Mouse (Mus musculus): ENCODE data around the gene Sertad1.

DNA sequence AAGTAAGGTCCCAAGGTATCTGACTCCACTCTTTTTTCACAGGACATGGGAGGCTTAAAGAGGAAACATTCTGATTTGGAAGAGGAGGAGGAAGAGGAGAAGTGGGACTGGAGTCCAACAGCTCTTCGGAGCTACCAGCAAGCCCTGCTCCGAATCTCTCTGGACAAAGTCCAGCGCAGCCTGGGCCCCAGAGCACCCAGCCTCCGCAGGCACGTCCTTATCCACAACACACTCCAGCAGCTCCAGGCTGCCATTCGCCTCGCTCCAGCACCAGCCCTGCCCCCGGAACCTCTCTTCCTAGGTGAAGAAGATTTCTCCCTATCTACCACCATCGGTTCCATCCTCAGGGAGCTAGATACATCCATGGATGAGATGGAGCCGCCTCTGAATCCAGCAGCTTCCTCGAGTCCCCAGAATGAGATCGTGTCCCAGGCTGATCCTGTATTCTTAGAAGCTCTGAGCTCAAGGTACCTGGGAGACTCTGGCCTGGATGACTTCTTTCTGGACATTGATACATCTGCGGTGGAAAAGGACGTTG, 10.5 kb upstream of the Sertad1 start:
- TF ChIP-seq CTCF (IDR thresholded peaks at IDR 0.05; ENCODE audit: insufficient read depth, low read length) (no peak), POLR2A (IDR thresholded peaks at IDR 0.05; ENCODE audit: borderline replicate concordance, extremely low read depth, low read depth, low read length) (no peak)

Measured in lung, adult 2 months (tissue).